Mouse (Mus musculus): ENCODE measurements around the gene Palm2. TPM values are rescaled to one million over a fixed set of nuclear protein-coding genes. Genes with fewer than 3 reads are reported as not detected.
A peak's percentile ranks its signal among the peaks of the same experiment; 100 is the strongest.

Gene Palm2
- polyA plus RNA-seq, 1 experiment from 2014 or later: 7.5 TPM

DNA sequence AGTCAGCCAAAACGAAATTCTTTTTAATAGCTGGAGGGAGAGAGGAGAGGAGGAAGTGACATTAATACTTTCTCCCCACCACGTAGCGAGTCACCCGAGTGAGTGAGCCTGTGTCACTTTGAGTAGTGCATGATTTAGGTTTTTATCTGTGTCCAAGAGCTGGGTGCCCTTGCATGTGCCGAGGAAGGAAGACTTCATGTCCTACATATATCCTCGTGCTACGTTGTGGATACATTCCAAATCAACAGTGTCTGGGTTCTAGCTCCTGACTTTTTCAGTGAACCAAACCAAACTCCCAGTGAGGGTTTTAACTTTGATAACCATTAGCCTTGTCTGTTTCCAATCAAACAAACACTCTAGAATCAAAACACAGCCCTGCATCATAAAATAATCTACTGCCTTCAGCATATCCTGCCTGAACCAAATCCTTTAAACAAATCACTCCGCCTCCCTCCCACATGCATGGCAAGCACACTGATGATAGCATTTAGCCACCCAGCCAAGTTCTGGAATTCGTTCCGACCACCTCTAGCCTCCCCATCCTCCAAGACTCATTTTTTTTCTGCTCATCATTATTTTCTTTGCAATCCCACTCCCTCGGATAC is 309.4 kb downstream of the Palm2 start:
- Histone ChIP-seq H3K4me2 (no peak overlapping the region), H3K27ac (ENCODE audit: low read depth) (peak overlapping the region; percentile 42; the same call in 1 of the 2 replicates), H3K9me3 (ENCODE audit: low read depth, low read length) (no peaks in the 10 kb centered on the region; the same call in 1 of the 2 replicates), H3K4me3 (ENCODE audit: low read depth, low read length) (no peak overlapping the region), H3K9ac (no peak overlapping the region), H3K27me3 (ENCODE audit: insufficient read depth, low read length) (no peaks in the 10 kb centered on the region), H3K36me3 (ENCODE audit: insufficient read depth) (no peaks in the 10 kb centered on the region), H3K4me1 (ENCODE audit: insufficient read depth) (peaks cover 12% of the 10 kb centered on the region)
- peak; percentile 87 for DNase-seq
- no peak for TF ChIP-seq CTCF (IDR thresholded peaks at IDR 0.05; ENCODE audit: low read depth)
- 31% methylated on average over 11 of the region's 11 CpGs for WGBS
- ATAC-seq (ENCODE audit: insufficient read depth): peak; percentile 92

DNA sequence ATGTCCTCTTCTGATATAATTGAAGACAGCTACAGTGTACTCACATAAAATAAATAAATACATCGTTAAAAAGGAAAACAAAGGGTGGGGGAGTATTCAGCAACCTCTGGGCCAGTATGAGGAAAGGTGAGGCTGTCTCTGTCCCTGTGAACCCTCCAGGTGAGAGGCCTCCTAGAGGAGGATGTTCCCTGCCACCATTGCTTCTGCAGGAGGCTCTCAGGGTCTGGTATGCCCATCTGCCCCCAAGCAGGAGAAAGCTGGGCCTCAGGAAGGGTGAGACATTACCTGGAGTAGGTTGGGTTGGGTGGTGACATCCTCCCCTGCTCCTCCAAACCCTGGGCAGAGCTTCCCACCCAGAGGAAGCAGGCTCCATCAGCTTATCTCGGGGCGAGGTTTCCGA is 316.6 kb downstream of the Palm2 start:
- Histone ChIP-seq H3K4me1 (ENCODE audit: insufficient read depth) (no peaks in the 10 kb centered on the region), H3K4me2 (no peak overlapping the region), H3K36me3 (ENCODE audit: insufficient read depth) (0 out of 2 replicates have a peak, but pooled peaks cover 8% of the 10 kb centered on the region), H3K4me3 (ENCODE audit: low read depth, low read length) (no peak overlapping the region), H3K27me3 (ENCODE audit: insufficient read depth, low read length) (no peaks in the 10 kb centered on the region), H3K27ac (ENCODE audit: low read depth) (no peak overlapping the region), H3K9me3 (ENCODE audit: low read depth, low read length) (no peaks in the 10 kb centered on the region), H3K9ac (no peak overlapping the region)
- ATAC-seq (ENCODE audit: insufficient read depth): no peak
- 35% methylated on average over 4 of the region's 4 CpGs for WGBS
- TF ChIP-seq CTCF (IDR thresholded peaks at IDR 0.05; ENCODE audit: low read depth): no peak
- no peak for DNase-seq

DNA sequence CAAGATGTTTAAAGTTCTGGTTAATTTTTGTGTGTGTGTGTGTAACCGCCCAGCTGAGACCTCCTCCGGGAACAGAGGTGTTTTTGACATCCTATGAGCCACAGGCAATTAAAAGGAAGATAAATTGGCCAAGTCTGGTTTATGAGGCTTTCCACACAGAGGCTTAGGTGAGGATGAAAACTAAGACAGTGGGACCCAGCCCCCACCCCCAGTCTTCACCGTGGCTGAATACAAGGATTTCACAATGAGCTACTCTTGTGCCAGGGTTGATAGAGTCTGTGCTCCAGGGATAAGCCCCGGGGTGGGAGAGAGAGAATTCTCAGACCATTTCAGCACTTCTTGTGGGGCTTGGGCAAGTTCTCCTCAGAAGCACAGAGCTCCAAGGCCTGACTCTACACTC is 317.0 kb downstream of the Palm2 start:
- H3K9ac ChIP-seq: no peak overlapping the region
- H3K4me2 ChIP-seq: no peak overlapping the region
- no peak overlapping the region for H3K4me3 ChIP-seq (ENCODE audit: low read depth, low read length)
- peak; percentile 57 for DNase-seq
- peak; percentile 77 for ATAC-seq (ENCODE audit: insufficient read depth)
- WGBS: 42% methylated on average over 4 of the region's 4 CpGs
- H3K36me3 ChIP-seq (ENCODE audit: insufficient read depth): 0 out of 2 replicates have a peak, but pooled peaks cover 8% of the 10 kb centered on the region
- no peaks in the 10 kb centered on the region for H3K4me1 ChIP-seq (ENCODE audit: insufficient read depth)
- TF ChIP-seq CTCF (IDR thresholded peaks at IDR 0.05; ENCODE audit: low read depth): no peak
- H3K9me3 ChIP-seq (ENCODE audit: low read depth, low read length): no peaks in the 10 kb centered on the region
- no peaks in the 10 kb centered on the region for H3K27me3 ChIP-seq (ENCODE audit: insufficient read depth, low read length)
- H3K27ac ChIP-seq (ENCODE audit: low read depth): peak overlapping the region; percentile 50; the same call in 1 of the 2 replicates

DNA sequence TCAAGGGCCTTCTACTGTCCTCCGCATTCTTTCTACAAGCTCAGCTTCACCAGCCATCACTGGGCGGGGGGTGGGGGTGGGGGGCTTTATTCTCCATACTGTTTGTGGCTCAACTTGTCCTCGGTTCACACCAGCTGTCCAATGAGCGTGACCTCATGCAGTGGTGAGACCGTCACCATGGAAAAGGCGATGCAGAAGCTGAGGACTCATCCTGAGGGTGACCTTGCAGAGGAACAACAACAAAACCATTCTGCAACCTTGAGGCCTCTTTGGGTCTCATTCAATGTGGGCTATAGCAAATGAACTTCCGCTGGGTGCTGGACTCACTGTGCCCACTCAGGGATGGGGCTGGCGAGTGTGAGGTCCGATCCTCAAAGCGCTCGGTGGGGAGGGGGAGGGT is 317.5 kb downstream of the Palm2 start:
- H3K4me3 ChIP-seq (ENCODE audit: low read depth, low read length): no peak overlapping the region
- no peaks in the 10 kb centered on the region for H3K27me3 ChIP-seq (ENCODE audit: insufficient read depth, low read length)
- no peaks in the 10 kb centered on the region for H3K4me1 ChIP-seq (ENCODE audit: insufficient read depth)
- ATAC-seq (ENCODE audit: insufficient read depth) (no peak), DNase-seq (no peak)
- 87% methylated on average over 11 of the region's 11 CpGs for WGBS
- no peaks in the 10 kb centered on the region for H3K9me3 ChIP-seq (ENCODE audit: low read depth, low read length)
- no peak overlapping the region for H3K27ac ChIP-seq (ENCODE audit: low read depth)
- H3K4me2 ChIP-seq: no peak overlapping the region
- no peak overlapping the region for H3K9ac ChIP-seq
- no peak for TF ChIP-seq CTCF (IDR thresholded peaks at IDR 0.05; ENCODE audit: low read depth)
- 0 out of 2 replicates have a peak, but pooled peaks cover 8% of the 10 kb centered on the region for H3K36me3 ChIP-seq (ENCODE audit: insufficient read depth)

DNA sequence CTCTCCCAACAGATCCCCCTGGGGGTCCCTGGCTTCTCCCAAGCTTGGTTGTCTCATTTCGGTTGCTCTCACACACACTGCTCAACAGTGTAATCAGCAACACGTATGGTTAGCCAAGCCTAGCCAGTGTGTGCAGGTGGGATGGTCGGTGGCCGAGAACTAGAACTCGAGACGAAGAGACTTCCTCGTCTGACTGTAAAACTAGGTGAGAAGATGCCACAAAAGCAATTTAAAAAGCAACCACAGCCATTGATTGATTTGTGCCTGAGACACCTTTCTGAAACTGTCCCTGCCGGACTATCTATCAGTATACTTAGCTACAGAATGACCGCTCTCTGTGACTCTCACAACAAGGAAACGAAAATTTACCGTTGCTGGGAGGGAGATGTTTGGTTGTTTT is 321.0 kb downstream of the Palm2 start:
- H3K4me2 ChIP-seq: no peak overlapping the region
- no peaks in the 10 kb centered on the region for H3K4me1 ChIP-seq (ENCODE audit: insufficient read depth)
- no peak overlapping the region for H3K27ac ChIP-seq (ENCODE audit: low read depth)
- H3K4me3 ChIP-seq (ENCODE audit: low read depth, low read length): no peak overlapping the region
- H3K36me3 ChIP-seq (ENCODE audit: insufficient read depth): peaks cover 10% of the 10 kb centered on the region; the same call in 1 of the 2 replicates
- no peaks in the 10 kb centered on the region for H3K9me3 ChIP-seq (ENCODE audit: low read depth, low read length)
- DNase-seq (no peak), ATAC-seq (ENCODE audit: insufficient read depth) (no peak)
- no peaks in the 10 kb centered on the region for H3K27me3 ChIP-seq (ENCODE audit: insufficient read depth, low read length)
- WGBS: 90% methylated on average over 11 of the region's 11 CpGs
- TF ChIP-seq CTCF (IDR thresholded peaks at IDR 0.05; ENCODE audit: low read depth): no peak
- no peak overlapping the region for H3K9ac ChIP-seq

DNA sequence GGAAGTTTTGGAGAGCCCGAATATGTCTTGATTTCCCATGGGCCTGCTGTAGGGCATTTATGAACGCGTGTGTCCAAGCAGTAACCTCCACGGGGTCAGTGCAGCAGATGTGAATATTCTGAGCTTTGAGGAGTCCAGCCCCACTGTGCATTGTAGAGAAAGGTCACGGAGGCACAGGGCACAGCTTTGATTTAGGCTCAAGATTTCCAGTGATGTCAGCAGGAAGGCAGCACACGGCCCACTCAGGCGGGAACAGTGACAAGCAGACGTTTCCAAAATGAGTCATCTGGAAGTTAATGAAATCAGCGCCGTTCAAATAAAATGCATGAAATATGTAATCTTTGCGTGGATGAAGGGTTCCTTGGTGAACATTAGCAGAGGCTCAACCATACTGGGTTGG is 323.9 kb downstream of the Palm2 start:
- Histone ChIP-seq H3K36me3 (ENCODE audit: insufficient read depth) (peaks cover 4% of the 10 kb centered on the region; the same call in 1 of the 2 replicates), H3K27me3 (ENCODE audit: insufficient read depth, low read length) (no peaks in the 10 kb centered on the region), H3K9me3 (ENCODE audit: low read depth, low read length) (no peaks in the 10 kb centered on the region), H3K9ac (no peak overlapping the region), H3K4me2 (no peak overlapping the region), H3K4me1 (ENCODE audit: insufficient read depth) (no peaks in the 10 kb centered on the region), H3K27ac (ENCODE audit: low read depth) (no peak overlapping the region), H3K4me3 (ENCODE audit: low read depth, low read length) (no peak overlapping the region)
- ATAC-seq (ENCODE audit: insufficient read depth) (no peak), DNase-seq (no peak)
- WGBS: 63% methylated on average over 11 of the region's 11 CpGs
- TF ChIP-seq CTCF (IDR thresholded peaks at IDR 0.05; ENCODE audit: low read depth): no peak

Other genes with a start within 250 kb of the Palm2 start
- gene Ptpn3, start 132.4 kb upstream of the Palm2 start, polyA plus RNA-seq (2014; fragmentation: Nextera tagmentation; extraction: Ambion mirVana): 4.4 and 4.9 TPM in 2 replicates
- gene Pakap, start 133.9 kb downstream of the Palm2 start, polyA plus RNA-seq (2014; fragmentation: Nextera tagmentation; extraction: Ambion mirVana): 56.2 and 57.2 TPM in 2 replicates